In genomic region chr9:93991141-93991540, GRCm38 (mm10) we compare ENCODE assay signal across 34 mouse cellular contexts.
"Had no signal": no experiment of that assay in that cellular context is flagged by ENCODE, and none has a peak within 500 bp of the region (broad histone marks: within the 10 kb centered on the region; RNA-seq: fewer than 3 reads in every experiment).

No protein-coding gene starts in this region.

- ATAC-seq: hindbrain, embryonic 16.5 days; hindbrain, postnatal 0 days; inflammation-experienced regulatory T-cells, adult 6 months; intestine, embryonic 15.5 days; intestine, embryonic 16.5 days; intestine, postnatal 0 days had no signal

- H3K27ac ChIP-seq: heart, embryonic 10.5 days; heart, embryonic 13.5 days; heart, embryonic 15.5 days; hindbrain, embryonic 10.5 days; hindbrain, embryonic 12.5 days; hindbrain, embryonic 13.5 days; hindbrain, embryonic 14.5 days; hindbrain, embryonic 15.5 days; hindbrain, postnatal 0 days; intestine, embryonic 15.5 days; kidney, embryonic 15.5 days; kidney, postnatal 0 days; layer of hippocampus, adult 2 months had no signal

- H3K4me3 ChIP-seq: heart, embryonic 10.5 days; heart, embryonic 12.5 days; heart, embryonic 13.5 days; heart, embryonic 15.5 days; hindbrain, embryonic 10.5 days; hindbrain, embryonic 12.5 days; hindbrain, embryonic 13.5 days; hindbrain, embryonic 15.5 days; intestine, embryonic 15.5 days; kidney, embryonic 15.5 days; layer of hippocampus, adult 2 months had no signal

- DNase-seq: heart, postnatal 10 days; heart, postnatal 14 days; heart, postnatal 36 days; heart, postnatal 4 days; kidney, adult 11 months; kidney, adult 18-20 months; kidney, adult 2 months; kidney, adult 8-10 months; kidney, adult 9 months; kidney, postnatal 10 days; kidney, postnatal 14 days; kidney, postnatal 25 days; kidney, postnatal 36 days; kidney, postnatal 4 days; layer of hippocampus, adult 9-11 months; layer of hippocampus, postnatal 36 days had no signal
